Mouse (Mus musculus): Measurements from ENCODE around the gene Vps8. TPM values are rescaled to one million over a fixed set of nuclear protein-coding genes. Genes with fewer than 3 reads are reported as not detected.

Gene Vps8
- polyA plus RNA-seq, 1 experiment from 2014 or later, result 20.4 TPM

DNA sequence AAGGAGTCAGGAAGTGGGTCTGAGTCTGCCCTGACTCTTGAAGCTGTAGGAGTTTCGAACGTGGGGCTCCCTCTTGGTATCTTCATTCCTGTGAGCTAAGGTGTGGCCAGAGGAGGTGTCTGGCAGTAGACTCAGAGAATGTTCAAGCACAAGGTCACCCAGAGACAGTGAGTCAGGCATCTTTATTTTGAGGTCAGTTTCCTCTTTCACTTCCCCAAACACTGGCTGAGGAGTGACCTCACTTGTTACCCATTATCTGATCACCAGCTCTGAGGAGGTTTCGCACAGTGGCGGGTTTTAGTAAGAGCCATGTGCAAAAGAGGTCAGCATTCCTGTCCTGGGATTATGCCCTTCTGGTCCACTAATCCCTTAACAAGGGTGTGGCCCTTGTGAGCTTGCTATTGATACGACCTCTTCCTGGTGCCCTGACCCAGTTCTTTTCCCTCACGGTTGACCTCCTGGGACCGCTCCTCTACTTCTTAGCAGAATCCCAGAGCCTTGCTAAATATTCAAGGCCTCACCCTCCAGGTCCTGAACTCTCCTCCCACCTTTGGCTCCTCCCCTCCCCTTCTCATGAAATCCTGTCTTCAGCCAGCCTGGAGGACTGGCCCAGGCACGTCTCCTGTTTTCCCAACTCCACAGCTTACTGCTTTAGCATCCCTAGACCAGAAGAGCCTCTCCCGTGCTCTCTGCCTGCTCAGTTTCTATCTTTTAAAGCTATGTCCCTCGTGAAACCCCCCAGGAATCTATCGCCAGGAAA is 40.6 kb upstream of the Vps8 start:
- H3K27ac ChIP-seq (ENCODE audit: low read length), result no peak overlapping the region
- H3K27me3 ChIP-seq (ENCODE audit: control insufficient read depth, insufficient read depth, low read length), result no peaks in the 10 kb centered on the region
- no peak overlapping the region for H3K4me3 ChIP-seq (ENCODE audit: low read depth, low read length)
- H3K4me1 ChIP-seq (ENCODE audit: control insufficient read depth, insufficient read depth, low read length), result peaks cover 18% of the 10 kb centered on the region
- H3K9ac ChIP-seq (replicated peaks; ENCODE audit: low read depth, low read length), result no peak overlapping the region
- no peaks in the 10 kb centered on the region for H3K36me3 ChIP-seq (ENCODE audit: control insufficient read depth, insufficient read depth, low read length)
- no peak overlapping the region for H3K4me2 ChIP-seq (replicated peaks; ENCODE audit: low read depth, low read length)
- no peaks in the 10 kb centered on the region for H3K9me3 ChIP-seq (ENCODE audit: control insufficient read depth, low read depth, low read length)
- no peak for ATAC-seq (ENCODE audit: insufficient number of reproducible peaks, insufficient read depth, low FRiP score, low read depth)
- 45% methylated on average over 11 of the region's 11 CpGs for WGBS

GRCm38 (mm10) chr16:21385926-21386881 is 36.7 kb upstream of the Vps8 start:
- H3K36me3 ChIP-seq (ENCODE audit: control insufficient read depth, insufficient read depth, low read length), result no peaks in the 10 kb centered on the region
- H3K27ac ChIP-seq (ENCODE audit: low read length), result peak overlapping the region; percentile 66; the same call in 1 of the 2 replicates
- H3K4me1 ChIP-seq (ENCODE audit: control insufficient read depth, insufficient read depth, low read length), result peaks cover 13% of the 10 kb centered on the region; the same call in 1 of the 2 replicates
- H3K9me3 ChIP-seq (ENCODE audit: control insufficient read depth, low read depth, low read length), result no peaks in the 10 kb centered on the region
- H3K27me3 ChIP-seq (ENCODE audit: control insufficient read depth, insufficient read depth, low read length), result no peaks in the 10 kb centered on the region
- no peak overlapping the region for H3K4me2 ChIP-seq (replicated peaks; ENCODE audit: low read depth, low read length)
- no peak overlapping the region for H3K4me3 ChIP-seq (ENCODE audit: low read depth, low read length)
- WGBS, result 42% methylated on average over 14 of the region's 14 CpGs
- H3K9ac ChIP-seq (replicated peaks; ENCODE audit: low read depth, low read length), result no peak overlapping the region
- 0 out of 2 replicates have a peak, but pooled peaks have one; percentile 48 for ATAC-seq (ENCODE audit: insufficient number of reproducible peaks, insufficient read depth, low FRiP score, low read depth)

- H3K4me3 ChIP-seq (ENCODE audit: low read depth, low read length), result no peak overlapping the region
- no peaks in the 10 kb centered on the region for H3K36me3 ChIP-seq (ENCODE audit: control insufficient read depth, insufficient read depth, low read length)
- H3K4me2 ChIP-seq (replicated peaks; ENCODE audit: low read depth, low read length), result no peak overlapping the region
- no peak overlapping the region for H3K9ac ChIP-seq (replicated peaks; ENCODE audit: low read depth, low read length)
- peaks cover 16% of the 10 kb centered on the region; the same call in 1 of the 2 replicates for H3K4me1 ChIP-seq (ENCODE audit: control insufficient read depth, insufficient read depth, low read length)
- H3K27ac ChIP-seq (ENCODE audit: low read length), result no peak overlapping the region
- no peaks in the 10 kb centered on the region for H3K27me3 ChIP-seq (ENCODE audit: control insufficient read depth, insufficient read depth, low read length)
- 43% methylated on average over 3 of the region's 3 CpGs for WGBS
- no peaks in the 10 kb centered on the region for H3K9me3 ChIP-seq (ENCODE audit: control insufficient read depth, low read depth, low read length)
- no peak for ATAC-seq (ENCODE audit: insufficient number of reproducible peaks, insufficient read depth, low FRiP score, low read depth)
Observed at GRCm38 (mm10) chr16:21389316-21389715, 33.6 kb upstream of the Vps8 start.

DNA sequence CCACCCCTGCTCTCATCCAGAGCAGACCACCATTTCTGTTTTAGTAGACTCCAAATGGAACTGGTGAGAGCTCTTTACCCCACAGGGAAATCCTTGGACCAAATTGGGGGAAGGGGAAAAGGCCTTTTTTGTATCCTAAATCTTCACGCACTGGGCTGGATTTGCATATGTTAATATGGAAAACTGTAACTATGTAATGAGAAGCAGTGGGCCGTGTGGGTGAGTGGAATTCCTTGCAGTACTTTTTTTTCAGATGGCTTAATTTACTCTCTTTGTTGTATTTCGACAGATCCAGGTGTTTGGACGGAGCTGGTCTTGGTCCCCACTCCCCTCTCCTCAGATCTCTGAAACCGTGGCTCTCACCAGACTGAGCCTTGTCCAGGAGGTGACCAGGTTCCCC is 32.2 kb upstream of the Vps8 start:
- no peak for ATAC-seq (ENCODE audit: insufficient number of reproducible peaks, insufficient read depth, low FRiP score, low read depth)
- Histone ChIP-seq H3K9ac (replicated peaks; ENCODE audit: low read depth, low read length) (no peak overlapping the region), H3K4me1 (ENCODE audit: control insufficient read depth, insufficient read depth, low read length) (peaks cover 13% of the 10 kb centered on the region; the same call in 1 of the 2 replicates), H3K27ac (ENCODE audit: low read length) (no peak overlapping the region), H3K27me3 (ENCODE audit: control insufficient read depth, insufficient read depth, low read length) (no peaks in the 10 kb centered on the region), H3K9me3 (ENCODE audit: control insufficient read depth, low read depth, low read length) (no peaks in the 10 kb centered on the region), H3K4me3 (ENCODE audit: low read depth, low read length) (no peak overlapping the region), H3K4me2 (replicated peaks; ENCODE audit: low read depth, low read length) (no peak overlapping the region), H3K36me3 (ENCODE audit: control insufficient read depth, insufficient read depth, low read length) (no peaks in the 10 kb centered on the region)
- WGBS, result 59% methylated on average over 5 of the region's 5 CpGs

- 0 out of 2 replicates have a peak overlapping the region, but pooled peaks have one; percentile 53 for H3K27ac ChIP-seq (ENCODE audit: low read length)
Observed at GRCm38 (mm10) chr16:21392099-21392498, 30.8 kb upstream of the Vps8 start.

GRCm38 (mm10) chr16:21392517-21393112 is 30.3 kb upstream of the Vps8 start:
- Histone ChIP-seq H3K36me3 (ENCODE audit: control insufficient read depth, insufficient read depth, low read length) (no peaks in the 10 kb centered on the region), H3K27ac (ENCODE audit: low read length) (peak overlapping the region; percentile 53; the same call in 1 of the 2 replicates), H3K27me3 (ENCODE audit: control insufficient read depth, insufficient read depth, low read length) (no peaks in the 10 kb centered on the region), H3K9ac (replicated peaks; ENCODE audit: low read depth, low read length) (no peak overlapping the region), H3K4me3 (ENCODE audit: low read depth, low read length) (no peak overlapping the region), H3K4me1 (ENCODE audit: control insufficient read depth, insufficient read depth, low read length) (peaks cover 11% of the 10 kb centered on the region; the same call in 1 of the 2 replicates), H3K9me3 (ENCODE audit: control insufficient read depth, low read depth, low read length) (no peaks in the 10 kb centered on the region), H3K4me2 (replicated peaks; ENCODE audit: low read depth, low read length) (no peak overlapping the region)
- 49% methylated on average over 9 of the region's 9 CpGs for WGBS
- peak; percentile 74; the same call in 1 of the 2 replicates for ATAC-seq (ENCODE audit: insufficient number of reproducible peaks, insufficient read depth, low FRiP score, low read depth)

More at GRCm38 (mm10) chr16:21392099-21392498, 30.8 kb upstream of the Vps8 start:
- no peaks in the 10 kb centered on the region for H3K27me3 ChIP-seq (ENCODE audit: control insufficient read depth, insufficient read depth, low read length)
- H3K4me1 ChIP-seq (ENCODE audit: control insufficient read depth, insufficient read depth, low read length), result peaks cover 10% of the 10 kb centered on the region; the same call in 1 of the 2 replicates
- H3K9ac ChIP-seq (replicated peaks; ENCODE audit: low read depth, low read length), result no peak overlapping the region
- no peaks in the 10 kb centered on the region for H3K9me3 ChIP-seq (ENCODE audit: control insufficient read depth, low read depth, low read length)
- no peaks in the 10 kb centered on the region for H3K36me3 ChIP-seq (ENCODE audit: control insufficient read depth, insufficient read depth, low read length)
- H3K4me3 ChIP-seq (ENCODE audit: low read depth, low read length), result no peak overlapping the region
- ATAC-seq (ENCODE audit: insufficient number of reproducible peaks, insufficient read depth, low FRiP score, low read depth), result no peak
- 67% methylated on average over 6 of the region's 6 CpGs for WGBS
- H3K4me2 ChIP-seq (replicated peaks; ENCODE audit: low read depth, low read length), result no peak overlapping the region

GRCm38 (mm10) chr16:21395546-21395945 is 27.4 kb upstream of the Vps8 start:
- WGBS, result 56% methylated on average over 7 of the region's 7 CpGs

GRCm38 (mm10) chr16:21397681-21398080 is 25.2 kb upstream of the Vps8 start:
- H3K27me3 ChIP-seq (ENCODE audit: control insufficient read depth, insufficient read depth, low read length), result no peaks in the 10 kb centered on the region

More at GRCm38 (mm10) chr16:21395546-21395945, 27.4 kb upstream of the Vps8 start:
- Histone ChIP-seq H3K27me3 (ENCODE audit: control insufficient read depth, insufficient read depth, low read length) (no peaks in the 10 kb centered on the region), H3K4me3 (ENCODE audit: low read depth, low read length) (no peak overlapping the region), H3K4me2 (replicated peaks; ENCODE audit: low read depth, low read length) (no peak overlapping the region), H3K9me3 (ENCODE audit: control insufficient read depth, low read depth, low read length) (no peaks in the 10 kb centered on the region), H3K9ac (replicated peaks; ENCODE audit: low read depth, low read length) (no peak overlapping the region), H3K27ac (ENCODE audit: low read length) (no peak overlapping the region), H3K4me1 (ENCODE audit: control insufficient read depth, insufficient read depth, low read length) (peaks cover 13% of the 10 kb centered on the region; the same call in 1 of the 2 replicates), H3K36me3 (ENCODE audit: control insufficient read depth, insufficient read depth, low read length) (no peaks in the 10 kb centered on the region)
- no peak for ATAC-seq (ENCODE audit: insufficient number of reproducible peaks, insufficient read depth, low FRiP score, low read depth)

More at GRCm38 (mm10) chr16:21397681-21398080, 25.2 kb upstream of the Vps8 start:
- Histone ChIP-seq H3K9me3 (ENCODE audit: control insufficient read depth, low read depth, low read length) (no peaks in the 10 kb centered on the region), H3K9ac (replicated peaks; ENCODE audit: low read depth, low read length) (no peak overlapping the region), H3K27ac (ENCODE audit: low read length) (peak overlapping the region; percentile 23; the same call in 1 of the 2 replicates), H3K4me2 (replicated peaks; ENCODE audit: low read depth, low read length) (no peak overlapping the region), H3K36me3 (ENCODE audit: control insufficient read depth, insufficient read depth, low read length) (no peaks in the 10 kb centered on the region), H3K4me1 (ENCODE audit: control insufficient read depth, insufficient read depth, low read length) (peaks cover 14% of the 10 kb centered on the region; the same call in 1 of the 2 replicates), H3K4me3 (ENCODE audit: low read depth, low read length) (no peak overlapping the region)
- no peak for ATAC-seq (ENCODE audit: insufficient number of reproducible peaks, insufficient read depth, low FRiP score, low read depth)
- 37% methylated on average over 5 of the region's 5 CpGs for WGBS
